Mouse (Mus musculus) liver (tissue): ENCODE results near the gene Olfm2.
A peak's percentile ranks its signal among the peaks of the same experiment; 100 is the strongest.

ENCODE experiments used
- DNase-seq: peaks from one replicate; pipeline ENCODE4 v3.0.0-alpha.2; 2020; ENCODE audit warnings: mixed read lengths

Gene Olfm2

GRCm38 (mm10) chr9:20745129-20745966 is 801 bp downstream of the Olfm2 start:
- DNase-seq = no peak

- peak; percentile 19 for DNase-seq
Measured at GRCm38 (mm10) chr9:20743946-20744738, 2.0 kb downstream of the Olfm2 start.

DNA sequence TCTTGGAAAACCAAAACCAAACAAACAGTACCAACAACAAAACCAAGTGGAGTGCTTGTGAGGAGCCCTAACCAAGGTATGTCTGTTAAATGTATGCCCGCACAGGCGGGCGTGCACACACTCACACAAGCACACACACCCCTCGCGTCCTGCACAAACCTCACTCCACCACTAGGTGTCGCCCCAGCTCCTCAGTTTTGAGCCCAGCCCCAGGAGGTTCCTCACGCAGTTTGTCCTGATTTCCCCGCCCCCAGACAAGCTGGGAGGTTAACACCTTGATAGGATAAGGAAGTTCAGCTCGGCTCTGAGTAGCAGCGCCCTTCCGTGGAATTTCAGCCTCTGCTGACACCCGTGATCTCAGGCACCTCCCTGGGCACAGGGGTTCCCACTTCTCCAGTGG is 5.7 kb downstream of the Olfm2 start:
- DNase-seq = peak; percentile 81

DNA sequence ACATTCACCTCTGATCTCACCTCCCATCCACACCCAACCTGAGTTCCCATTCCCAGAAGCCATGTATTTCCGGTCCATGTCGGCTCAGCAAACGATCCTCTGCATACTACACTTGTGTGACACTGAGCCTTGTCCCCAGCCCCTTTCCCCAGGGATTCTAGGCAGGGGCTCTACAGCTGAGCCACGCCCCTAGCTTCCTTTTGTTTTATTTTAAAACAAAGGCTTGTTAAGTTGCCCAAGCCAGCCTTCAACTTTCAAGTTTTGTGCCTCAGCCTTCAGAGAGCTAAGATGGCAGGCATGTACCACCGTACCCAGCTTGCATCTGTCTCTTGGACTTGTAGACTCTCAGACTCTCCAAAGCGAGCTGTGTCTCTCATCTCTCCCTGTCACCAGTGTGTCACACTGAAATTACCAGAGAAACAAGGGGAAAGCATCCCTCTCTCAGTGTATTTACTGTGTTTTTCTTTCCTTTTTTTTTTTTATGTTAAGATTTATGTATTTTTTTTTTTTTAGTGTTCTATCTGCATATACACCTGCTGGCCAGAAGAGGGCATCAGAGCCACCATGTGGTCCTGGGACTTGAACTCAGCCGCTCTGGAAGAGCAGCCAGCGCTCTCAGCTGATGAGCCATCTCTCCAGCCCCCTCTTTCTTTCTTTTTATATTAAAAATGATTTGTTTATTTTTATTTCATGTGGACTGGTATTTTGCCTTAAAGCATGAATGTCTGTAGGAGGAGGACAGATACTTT is 7.7 kb downstream of the Olfm2 start:
- DNase-seq = peak; percentile 44

GRCm38 (mm10) chr9:20737227-20737626 is 8.9 kb downstream of the Olfm2 start:
- DNase-seq = no peak

DNA sequence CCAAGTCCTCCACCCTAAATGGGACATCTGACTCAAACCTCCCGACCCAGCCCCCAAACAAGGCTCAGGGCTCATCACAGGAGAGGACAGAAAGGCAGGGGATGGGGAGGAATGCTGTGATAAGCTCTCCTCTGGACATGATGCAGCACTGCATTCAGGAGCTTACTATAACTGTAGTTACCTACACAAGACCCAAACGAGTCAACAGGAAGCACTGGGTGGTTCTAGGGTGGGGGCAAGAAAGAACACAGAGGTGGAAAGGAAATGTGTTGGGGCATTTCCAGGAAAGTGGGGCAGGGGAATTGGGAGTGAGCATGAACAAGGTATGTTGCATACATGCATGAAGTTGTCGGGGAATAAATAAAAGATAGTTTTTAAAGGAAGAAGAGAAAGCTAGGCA is 11.5 kb downstream of the Olfm2 start:
- no peak for DNase-seq

DNA sequence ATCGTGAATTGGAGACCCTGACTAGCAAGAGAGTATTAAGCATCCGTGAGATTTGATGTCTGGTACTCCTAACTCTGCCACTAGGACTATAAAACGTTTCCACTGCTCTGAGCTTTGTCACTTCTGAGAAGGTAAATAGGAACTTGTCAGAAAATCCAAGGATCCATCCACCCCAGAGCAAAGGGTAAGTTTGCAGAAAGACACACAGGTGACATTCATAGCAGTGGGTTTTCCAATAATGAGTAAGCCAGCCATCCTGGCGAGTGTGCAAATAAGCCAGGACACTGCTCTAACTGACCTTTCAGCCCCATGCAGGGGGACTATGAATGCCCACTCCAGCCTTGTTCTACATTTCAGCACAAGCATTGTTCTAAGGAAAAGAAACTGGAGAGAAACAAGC is 14.4 kb downstream of the Olfm2 start:
- no peak for DNase-seq

GRCm38 (mm10) chr9:20729451-20729850 is 16.7 kb downstream of the Olfm2 start:
- no peak for DNase-seq

DNA sequence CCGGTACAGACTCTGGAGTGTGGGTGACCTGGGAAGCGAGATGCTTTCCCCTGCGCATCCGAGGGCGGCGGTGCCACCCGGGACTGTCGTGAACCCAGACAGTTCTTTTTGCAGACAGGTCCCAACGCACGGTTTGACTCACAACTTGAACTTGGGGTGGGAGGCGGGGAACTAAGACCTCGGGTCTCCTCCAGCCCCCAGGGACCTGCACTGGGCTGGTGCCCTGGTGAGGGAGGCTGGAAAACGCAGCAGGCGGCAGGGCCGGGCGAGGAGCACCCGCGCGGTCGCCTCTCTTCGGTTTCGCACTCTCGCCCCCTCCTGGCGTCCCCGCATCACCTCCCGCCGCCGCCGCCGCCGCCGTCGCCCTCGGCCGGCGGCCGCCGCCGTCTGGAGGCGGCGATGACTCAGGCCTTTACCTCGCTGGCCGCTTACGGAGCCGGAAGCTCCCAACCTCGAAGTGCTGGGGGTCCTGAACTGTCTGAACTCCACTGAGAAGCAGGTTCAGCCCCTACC is 18.5 kb downstream of the Olfm2 start:
- peak; percentile 45 for DNase-seq

GRCm38 (mm10) chr9:20726859-20727600 is 19.1 kb downstream of the Olfm2 start:
- DNase-seq = no peak

GRCm38 (mm10) chr9:20726134-20726858 is 19.9 kb downstream of the Olfm2 start:
- DNase-seq = no peak

DNA sequence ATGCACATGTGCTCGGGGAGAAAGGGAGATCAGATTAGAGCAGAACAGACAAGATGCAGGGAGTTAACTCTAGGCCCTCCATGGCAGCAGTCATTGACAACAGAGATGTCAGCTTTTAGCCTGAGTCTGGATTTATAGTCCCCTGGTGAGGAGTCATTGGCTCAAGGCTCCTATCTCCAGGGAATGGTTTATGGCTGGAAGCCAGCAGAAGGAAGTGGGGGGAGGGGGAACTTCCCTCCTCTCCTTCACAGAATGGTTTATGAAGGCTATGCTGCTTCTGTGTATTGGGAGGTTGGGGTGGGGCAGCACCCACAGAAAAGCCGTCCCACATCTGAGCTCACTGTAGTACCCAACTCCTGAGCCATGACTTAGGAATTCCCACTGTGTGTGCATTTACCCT is 24.6 kb downstream of the Olfm2 start:
- no peak for DNase-seq

DNA sequence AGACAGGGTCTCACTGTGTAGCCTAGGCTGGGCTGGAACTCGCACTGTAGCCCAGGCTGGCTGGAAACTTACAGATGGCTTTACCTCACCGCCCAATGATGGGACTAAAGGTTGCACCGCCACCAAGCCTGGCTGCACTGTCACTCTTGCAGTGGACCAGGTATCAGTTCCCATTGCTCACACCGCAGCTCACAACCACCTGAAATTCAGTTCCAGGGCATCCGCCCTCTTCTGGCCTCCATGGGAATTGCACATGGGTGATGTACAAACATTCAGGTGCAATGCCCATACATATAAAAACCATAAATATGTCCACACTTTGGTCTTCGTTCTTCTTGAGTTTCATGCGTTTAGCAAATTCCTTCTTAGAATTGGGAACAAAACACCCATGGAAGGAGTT is 30.8 kb downstream of the Olfm2 start:
- peak; percentile 39 for DNase-seq

DNA sequence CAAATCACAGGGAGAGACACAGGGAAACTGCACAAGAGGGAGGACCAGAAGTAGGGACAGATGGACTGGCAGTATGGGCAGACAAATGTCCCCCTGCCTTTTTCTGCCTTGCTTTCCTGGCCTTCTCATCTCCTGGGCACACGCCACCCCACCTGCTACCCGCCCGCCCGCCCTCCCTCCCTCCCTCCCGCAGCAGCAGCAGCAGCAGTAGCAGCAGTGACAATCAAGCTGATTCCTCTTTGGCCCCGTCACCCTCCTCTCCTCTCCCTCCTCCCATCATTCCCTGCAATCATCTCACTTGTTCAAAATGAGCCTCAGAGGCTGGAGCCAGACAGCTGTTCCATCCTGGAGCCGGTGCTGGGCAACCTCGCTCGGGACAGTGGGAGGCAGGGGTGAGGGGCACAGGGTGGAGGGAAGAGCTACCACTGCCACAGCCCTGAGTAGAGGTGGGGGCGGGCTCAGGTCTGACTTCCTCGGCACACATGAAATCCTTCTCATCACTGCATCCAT is 32.6 kb downstream of the Olfm2 start:
- DNase-seq = no peak

- no peak for DNase-seq
Measured at GRCm38 (mm10) chr9:20712934-20713477, 33.1 kb downstream of the Olfm2 start.

GRCm38 (mm10) chr9:20710471-20710870 is 35.7 kb downstream of the Olfm2 start:
- DNase-seq = no peak

- no peak for DNase-seq
Measured at GRCm38 (mm10) chr9:20705981-20706380, 40.2 kb downstream of the Olfm2 start.

GRCm38 (mm10) chr9:20705420-20705819 is 40.7 kb downstream of the Olfm2 start:
- no peak for DNase-seq

GRCm38 (mm10) chr9:20703832-20704380 is 42.2 kb downstream of the Olfm2 start:
- DNase-seq = no peak

- DNase-seq = no peak
Measured at GRCm38 (mm10) chr9:20697466-20697865, 48.7 kb downstream of the Olfm2 start.
